Mouse (Mus musculus): Measurements from ENCODE around the gene Tsc22d4.
"Not testable (repeated sequence)": the region's sequence is repeated elsewhere in the genome, so short reads cannot be mapped to it uniquely, and the experiment has no call there.

Tsc22d4 gene

DNA sequence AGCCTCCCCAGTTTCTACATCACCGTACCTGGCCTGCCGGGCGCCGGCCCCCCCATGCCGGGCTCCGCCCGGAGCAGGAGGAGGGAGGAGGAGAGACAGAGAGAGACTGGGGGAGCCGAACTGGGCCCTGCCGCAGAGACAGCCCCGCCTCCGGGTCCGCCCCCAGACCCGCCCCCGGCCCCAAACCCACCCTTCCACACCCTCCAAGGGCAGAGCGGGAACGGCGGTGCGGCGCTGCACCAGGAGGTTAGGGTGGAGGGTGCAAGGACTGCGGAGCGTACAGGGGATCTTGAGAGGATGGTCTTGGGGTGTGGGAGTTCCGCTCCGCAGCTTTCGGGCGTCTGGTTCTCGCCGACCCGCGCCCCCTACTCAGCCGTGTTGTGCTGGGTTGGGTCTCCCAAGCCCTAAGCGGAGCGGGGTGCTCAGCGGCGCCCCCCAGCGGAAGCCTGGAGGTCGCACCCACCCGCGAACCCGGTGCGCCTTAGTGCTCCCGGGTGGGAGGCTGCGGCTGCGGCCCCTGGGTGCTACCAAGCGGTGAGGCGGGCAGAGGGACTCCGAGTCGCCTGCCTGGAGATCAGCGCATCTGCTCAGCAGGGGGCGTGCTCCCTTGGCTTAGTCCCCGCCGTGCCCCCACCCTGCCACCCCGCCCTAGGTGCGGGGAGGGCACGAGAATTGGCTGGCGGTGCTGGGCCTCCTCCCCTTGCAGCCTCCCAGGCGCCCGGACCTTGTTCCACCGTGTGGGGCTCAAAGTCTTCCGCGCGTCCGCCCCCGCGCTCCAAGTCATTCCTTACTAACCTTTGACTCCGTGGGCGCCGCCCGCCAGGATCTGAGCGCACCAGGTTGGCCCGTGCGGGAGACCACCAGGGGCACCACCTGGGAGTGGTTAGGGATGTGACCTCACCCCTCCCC, 4.3 kb upstream of the Tsc22d4 start, which contains the start of gene Nyap1:
TSS of gene Nyap1 (minus strand) at position 585 of the 909 bp plus-strand sequence.
- no peak for DNase-seq (ENCODE audit: low spot score)

DNA sequence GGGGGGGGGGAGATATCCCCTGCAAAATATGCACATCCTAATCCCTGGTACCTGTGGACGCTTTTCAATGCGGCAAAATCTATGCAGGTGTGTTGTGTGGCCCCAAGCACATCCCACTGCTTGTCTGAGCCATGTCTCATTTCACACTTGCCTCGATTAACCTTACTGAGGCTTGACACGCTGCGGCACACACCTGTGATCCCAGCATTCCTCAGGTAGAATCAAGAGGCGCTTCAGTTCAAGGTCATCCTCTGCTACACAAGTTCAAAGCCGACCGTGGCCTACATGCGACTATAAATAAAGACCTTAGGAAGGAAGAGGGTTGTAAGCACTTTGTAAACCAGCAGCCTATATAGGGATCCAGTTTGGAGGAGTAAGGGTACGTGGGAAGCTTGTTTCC, 3.5 kb upstream of the Tsc22d4 start:
- DNase-seq (ENCODE audit: low spot score): no peak

DNA sequence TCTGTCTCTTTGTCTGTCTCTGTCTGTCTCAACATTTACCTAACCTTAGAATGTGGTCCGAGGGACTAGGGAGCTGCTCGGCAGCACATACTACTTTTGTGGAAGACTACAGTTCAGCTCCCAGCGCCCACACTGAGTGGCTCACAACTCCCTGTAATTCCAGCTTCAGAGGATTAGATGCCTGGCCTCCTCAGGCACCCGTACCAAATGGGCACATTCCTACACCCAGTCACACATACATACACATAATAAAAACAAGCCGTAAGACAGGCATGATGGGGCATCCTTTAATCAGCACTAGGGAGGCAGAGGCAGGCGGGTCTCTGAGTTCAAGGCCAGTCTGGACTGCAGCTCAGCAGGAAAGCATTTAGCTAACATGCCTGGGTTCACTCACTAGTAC, 2.7 kb upstream of the Tsc22d4 start:
- no peak for DNase-seq (ENCODE audit: low spot score)

DNA sequence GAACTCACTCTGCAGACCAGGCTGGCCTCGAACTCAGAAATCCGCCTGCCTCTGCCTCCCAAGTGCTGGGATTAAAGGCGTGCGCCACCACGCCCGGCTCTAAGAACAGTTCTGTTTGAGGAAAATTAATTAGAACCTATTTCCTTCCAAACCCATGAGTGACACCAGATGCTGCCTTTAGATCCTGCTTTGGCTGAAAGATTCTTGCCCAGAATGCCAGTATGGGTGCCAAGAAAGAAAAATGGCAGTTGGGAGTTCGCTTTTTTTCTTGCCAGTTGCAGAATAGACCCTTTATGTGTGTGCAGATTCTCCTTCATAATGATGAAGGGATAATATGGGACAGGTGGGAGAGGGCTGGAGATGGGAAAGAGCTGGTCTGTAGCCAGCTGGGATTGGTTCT, 1.3 kb upstream of the Tsc22d4 start:
- DNase-seq (ENCODE audit: low spot score): no peak

DNA sequence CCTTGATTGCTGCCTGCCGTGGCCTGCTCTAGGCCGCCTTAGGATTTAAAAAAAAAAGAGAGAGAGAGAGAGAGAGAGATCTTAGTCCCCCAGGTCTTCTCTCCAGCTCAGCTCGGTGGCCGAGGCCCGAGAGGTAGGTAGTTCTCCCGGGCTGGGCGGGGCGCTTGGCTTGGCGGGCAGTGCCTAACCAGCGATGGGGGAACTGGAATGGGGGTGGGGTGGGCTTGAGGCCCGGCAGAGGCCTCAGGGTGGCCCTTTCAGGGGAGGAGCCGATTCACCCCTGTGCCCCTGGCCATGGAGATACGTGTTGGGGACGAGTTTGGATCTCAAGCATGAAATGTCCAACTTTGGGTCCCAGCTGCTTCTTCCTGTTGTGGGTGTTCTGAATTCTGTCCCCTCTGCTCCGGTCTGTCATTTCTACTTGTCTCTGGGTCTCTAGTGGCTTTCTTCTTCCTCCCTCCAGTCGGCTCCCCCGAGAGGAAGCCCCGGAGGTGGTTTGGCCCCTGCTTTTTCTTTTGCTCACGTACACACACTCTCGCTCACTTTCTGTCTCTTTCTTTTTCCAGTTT, 836 bp downstream of the Tsc22d4 start:
- DNase-seq (ENCODE audit: low spot score): no peak

DNA sequence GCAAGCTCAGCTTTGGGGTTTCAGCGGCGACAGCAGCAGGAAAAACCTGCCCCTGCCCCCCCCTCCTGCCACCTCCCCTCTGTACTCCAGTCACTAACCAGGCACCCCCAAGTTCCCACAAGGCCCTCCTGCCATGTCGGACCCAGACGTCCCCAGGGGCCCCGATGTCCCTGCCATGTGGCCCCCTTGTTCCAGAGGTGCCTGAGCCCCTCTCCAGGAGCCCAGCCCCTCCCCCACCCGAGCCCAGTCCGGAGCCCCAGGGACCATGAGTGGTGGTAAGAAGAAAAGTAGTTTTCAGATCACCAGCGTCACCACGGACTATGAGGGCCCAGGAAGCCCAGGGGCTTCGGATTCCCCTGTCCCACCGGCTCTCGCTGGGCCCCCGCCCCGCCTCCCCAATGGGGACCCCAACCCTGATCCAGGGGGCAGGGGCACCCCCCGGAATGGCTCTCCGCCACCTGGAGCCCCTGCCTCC, 1.4 kb downstream of the Tsc22d4 start:
- DNase-seq (ENCODE audit: low spot score): no peak

DNA sequence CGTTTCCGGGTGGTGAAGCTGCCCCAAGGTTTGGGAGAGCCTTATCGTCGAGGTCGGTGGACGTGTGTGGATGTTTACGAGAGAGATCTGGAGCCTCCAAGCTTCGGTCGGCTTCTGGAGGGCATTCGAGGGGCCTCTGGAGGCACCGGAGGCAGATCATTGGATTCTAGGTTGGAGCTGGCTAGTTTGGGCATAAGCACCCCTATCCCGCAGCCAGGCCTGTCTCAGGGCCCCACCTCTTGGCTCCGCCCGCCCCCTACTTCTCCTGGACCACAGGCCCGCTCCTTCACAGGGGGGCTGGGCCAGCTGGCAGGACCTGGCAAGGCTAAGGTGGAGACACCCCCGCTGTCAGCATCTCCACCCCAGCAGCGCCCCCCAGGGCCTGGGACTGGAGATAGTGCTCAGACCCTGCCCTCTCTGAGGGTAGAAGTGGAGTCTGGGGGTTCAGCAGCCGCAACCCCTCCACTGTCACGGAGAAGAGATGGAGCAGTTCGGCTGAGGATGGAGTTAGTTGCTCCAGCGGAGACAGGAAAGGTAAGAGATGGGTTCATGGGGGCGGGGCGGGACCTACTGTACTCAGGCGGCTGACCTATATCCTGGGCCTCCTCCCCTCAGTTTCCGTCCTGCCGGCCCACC, 1.9 kb downstream of the Tsc22d4 start:
- DNase-seq (ENCODE audit: low spot score): no peak

DNA sequence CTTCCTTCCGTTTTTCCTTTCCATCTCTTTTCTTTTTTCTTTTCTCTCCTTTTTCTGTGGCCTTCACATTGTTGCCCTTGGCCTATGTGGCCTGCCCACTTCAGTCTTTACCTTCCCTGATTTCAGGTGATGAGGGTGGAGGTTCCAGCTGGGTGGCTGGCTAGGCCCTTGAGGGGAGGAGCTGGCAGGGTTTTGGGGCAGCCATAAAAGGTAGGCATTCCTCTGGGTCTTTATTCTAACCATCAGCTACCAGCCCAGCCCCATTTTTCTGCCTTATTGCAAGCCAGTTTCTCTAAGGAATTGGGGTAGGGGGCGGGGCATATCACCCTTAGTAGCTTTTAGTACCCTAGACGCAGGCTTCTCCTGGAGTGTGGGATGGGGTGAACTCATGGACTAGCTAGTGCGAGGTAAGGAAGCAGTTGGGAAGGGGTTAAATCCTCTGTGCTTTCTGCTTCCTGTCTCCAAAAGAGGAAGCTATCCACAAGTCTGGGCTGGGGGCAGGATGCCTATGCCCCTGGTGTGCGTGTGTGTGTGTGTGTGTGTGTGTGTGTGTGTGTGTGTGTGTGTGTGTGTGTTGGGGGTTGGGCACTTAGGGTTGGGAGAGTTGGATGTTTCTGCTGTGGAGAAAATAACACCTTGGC, 2.7 kb downstream of the Tsc22d4 start:
- DNase-seq (ENCODE audit: low spot score): no peak

DNA sequence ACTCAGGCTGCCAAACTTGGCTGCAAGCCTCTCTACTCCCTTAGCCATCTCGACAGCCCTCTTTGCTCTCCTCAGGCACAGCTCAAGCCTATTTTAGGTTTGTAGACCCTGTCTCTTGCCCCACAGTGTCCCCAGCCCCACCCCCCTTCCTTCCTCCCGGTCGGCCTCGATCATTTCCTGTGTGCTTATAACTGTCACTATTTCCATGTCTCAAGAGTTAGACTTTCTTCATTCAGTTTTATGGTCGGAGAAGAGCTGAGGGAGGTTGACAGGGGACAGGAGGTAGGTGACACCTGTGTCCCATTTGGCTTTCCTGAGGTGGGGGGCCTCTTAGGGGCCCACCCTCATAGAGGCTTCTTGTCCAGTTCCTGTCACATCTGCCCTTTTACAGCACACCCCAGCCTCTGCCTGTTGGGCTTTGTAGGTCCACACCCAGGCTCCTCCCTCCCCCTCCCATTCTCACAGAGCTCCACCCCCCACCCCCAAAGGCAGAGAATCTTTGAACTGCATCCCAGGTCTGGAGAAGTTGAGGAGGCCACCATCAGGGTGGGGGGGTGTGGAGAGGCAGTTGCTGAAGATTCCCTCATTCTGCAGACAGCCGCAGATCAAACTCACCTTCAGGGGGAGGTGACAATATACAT, 3.8 kb downstream of the Tsc22d4 start:
- DNase-seq (ENCODE audit: low spot score): no peak

DNA sequence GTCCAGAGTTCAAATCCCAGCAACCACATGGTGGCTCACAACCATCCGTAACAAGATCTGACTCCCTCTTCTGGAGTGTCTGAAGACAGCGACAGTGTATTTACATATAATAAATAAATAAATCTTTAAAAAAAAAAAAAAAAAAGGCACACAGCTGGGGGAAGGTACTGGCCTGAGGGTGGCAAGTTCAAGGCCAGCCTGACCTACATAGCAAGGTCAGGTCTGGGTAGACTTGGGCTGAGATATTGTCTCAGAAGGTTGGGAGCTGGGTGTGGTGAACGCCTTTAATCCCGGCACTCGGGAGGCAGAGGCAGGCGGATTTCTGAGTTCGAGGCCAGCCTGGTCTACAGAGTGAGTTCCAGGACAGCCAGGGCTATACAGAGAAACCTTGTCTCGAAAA, 4.7 kb downstream of the Tsc22d4 start:
- not testable (repeated sequence) for DNase-seq (ENCODE audit: low spot score)

DNA sequence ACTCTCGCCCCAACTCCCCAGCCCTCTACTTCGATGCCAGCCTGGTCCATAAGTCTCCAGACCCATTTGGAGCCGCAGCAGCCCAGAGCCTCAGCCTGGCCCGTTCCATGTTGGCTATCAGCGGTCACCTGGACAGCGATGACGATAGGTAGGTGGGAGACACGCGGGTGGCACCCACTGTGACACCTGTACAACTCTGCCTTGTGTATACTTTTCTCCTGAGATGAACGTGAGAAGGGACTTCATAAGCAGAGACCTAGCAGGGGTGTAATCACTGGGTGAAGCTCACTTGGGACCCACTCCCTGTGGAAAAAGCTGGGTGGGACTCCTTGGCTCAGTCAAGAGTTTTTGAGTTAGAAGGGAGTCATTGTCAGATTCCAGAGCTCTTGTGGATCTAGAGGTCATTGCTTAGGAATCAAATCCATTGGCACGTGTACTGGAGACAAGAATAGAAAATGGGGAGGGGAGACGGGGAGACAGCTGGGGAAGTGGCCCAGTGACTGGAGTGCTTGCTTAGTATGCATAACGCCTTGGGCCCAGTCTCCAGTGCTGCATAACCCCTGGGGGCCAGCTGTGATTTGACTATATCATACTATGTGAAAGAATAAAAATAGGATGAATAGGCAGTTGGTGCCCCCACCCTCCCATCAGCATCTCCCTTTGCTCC, 5.8 kb downstream of the Tsc22d4 start:
- no peak for DNase-seq (ENCODE audit: low spot score)

DNA sequence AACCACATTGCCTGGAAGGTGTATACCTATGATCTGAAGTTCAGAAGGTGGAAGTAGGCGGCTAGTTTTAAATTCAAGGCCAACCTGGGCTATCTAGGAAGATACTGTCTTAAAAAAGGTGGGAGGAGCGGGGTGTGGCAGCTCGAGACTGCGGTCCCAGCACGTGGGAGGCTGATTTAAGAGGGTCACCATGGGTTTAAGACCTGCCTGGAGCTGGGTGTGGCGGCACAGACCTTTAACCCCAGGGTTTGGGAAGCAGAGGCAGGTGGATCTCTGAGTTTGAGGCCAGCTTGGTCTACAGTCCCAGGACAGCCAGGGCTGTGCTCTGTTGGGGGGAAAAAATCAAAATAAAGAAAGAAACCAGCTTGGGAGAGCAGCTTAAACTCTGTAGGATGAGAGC, 6.5 kb downstream of the Tsc22d4 start:
- no peak for DNase-seq (ENCODE audit: low spot score)

DNA sequence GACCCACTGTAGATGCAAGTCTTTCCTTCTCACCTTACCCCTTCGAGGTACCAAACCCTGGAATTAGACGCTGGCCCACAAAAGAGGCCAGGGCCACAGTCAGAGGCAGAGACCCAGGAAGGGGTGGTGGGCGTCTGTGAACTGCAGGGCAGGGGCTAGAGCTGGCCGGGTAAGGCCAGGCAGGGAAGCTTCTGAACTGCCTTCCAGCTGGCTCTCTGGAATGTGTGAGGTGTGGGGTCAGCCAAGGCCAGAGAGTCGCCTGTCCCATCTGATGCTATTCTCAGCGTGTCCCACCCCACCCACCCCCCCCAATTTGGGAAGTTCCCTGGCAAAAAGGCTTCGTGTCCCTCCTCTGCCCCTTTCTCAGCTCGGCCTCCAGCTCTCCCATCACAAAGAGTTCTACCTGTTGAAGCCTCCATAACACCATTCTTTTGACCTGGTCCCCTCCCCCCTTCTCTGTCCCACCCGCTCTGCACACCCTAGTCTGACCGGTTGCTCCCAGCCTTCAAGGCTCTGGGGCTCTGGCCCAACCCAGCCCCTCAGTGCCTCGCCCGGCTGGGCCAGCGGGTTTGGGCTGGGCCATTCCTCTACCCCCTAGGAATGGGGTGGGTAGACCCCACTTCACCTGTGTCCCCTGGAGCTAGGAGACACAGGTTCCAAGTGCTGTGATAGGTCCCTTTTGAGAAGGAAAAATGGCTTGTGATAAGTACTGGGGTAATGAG, 7.7 kb downstream of the Tsc22d4 start:
- DNase-seq (ENCODE audit: low spot score): no peak

DNA sequence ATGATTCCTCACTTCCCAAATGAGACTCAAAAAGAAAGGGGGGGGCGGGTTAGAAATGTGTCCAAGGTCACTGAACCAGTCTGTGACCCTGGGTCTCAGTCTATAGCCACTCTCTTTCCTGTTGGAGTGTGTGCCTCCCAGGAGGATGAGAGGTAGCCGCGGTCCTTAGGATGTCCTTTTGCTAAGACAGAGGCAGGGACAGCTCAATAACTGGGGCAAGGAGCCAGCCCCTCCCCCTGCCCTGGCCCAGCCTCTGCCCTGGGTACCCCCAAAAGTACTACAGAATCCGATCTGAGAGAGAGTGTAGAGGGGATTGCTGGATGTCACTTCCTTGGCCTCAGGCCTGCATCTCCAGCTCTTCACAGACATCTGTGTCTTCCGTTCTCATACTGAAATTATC, 9.9 kb downstream of the Tsc22d4 start:
- DNase-seq (ENCODE audit: low spot score): no peak

DNA sequence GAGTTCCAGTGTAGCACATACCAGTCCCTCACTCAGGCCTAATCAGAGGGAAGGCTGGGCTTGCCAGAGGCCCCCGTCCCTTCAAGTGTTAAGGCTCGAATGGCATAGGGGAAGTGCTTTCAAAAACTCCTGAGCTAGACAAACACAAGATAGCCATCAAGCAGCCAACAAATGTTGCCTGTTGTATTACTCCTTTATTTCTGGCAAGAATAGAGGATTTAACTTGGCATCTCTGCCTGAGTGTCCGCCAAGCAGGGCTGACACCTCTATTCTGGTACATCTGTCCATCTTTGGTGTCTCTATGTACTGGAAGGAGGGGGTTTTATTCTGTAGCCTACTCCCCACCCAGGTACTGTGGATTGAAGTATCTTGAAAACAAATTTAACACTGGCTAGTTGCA, 10.6 kb downstream of the Tsc22d4 start:
- DNase-seq (ENCODE audit: low spot score): no peak

DNA sequence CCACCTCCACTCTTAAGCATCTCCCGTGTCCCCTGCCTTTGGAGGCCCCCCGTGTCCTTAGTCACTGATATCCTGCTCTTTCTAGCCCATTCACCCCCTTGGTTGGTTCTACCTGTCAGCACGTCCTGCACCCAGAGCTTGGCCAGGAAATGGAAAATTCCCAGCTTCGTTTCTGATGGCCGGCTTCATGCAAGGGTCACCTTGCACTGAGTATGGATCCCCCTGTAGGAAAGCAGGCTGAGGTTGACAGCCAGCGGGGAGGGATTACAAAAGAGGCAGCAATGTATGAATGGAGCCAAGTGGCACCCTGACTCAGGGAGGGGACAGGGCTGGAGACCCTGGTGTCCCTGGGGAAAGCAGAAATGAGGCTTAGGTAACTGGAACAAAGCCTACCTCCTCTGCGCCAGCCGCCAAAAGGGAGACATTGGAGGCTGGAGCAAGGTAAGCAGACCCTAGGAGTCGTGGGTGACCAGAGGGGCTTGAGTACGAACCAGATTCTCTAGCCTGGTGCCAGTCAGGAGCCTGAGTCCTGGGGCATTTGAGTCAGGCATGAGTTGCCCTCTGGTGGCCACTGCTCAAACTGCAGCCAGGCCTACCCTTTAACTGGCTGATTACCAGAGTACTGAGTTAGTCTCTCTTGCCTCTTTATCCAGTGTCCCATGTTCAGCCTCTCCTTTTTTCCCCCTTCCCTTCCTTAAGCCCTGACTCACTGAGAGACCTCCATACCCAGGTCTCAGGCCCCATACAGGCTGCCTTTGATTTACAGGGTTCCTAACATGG, 11.5 kb downstream of the Tsc22d4 start:
- DNase-seq (ENCODE audit: low spot score): peak; percentile 95

DNA sequence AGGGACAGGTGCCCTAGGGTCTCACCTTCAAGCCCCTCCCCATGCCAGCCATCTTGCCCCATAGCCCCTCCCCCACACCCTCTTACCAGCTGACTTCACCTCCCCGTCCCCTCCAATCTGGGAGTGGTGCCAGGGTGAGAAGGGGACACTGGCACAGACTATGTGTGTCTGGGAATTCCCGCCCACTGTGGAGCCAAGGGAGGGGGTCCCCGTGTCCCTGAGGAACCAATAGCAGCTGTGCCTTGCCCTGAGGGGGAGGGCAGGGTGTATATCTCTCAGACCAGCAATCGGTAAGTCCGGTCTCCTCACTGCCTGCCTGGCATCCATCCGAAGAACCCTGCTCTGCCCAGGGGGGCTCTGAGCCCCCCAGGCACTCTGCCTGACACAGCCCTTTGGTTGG, 12.4 kb downstream of the Tsc22d4 start:
- no peak for DNase-seq (ENCODE audit: low spot score)

DNA sequence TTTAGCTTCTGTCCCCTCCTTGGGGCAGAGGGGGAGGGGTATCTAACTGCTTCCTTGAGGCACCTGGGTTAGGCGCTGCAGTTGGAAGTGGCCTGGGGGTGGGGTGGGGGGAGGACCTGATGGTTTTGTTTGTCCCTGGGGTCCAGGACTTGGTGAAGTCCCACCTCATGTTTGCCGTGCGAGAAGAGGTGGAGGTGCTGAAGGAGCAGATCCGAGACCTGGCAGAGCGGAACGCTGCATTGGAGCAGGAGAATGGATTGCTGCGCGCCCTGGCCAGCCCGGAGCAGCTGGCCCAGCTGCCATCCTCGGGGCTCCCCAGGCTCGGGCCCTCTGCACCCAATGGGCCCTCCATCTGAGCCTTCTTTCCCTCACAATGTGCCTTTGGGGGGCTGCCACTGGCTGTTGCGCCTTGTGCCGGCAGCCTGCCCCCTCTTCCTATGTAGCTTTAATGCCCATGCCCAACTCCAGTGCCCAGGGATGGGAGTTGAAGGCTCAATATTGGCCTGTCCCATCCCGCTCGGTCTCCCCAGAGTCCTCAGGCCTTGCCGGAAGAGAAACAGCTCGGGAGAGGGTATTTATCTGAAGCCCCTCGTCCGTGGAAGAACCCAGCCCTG, 13.5 kb downstream of the Tsc22d4 start:
- no peak for DNase-seq (ENCODE audit: low spot score)

DNA sequence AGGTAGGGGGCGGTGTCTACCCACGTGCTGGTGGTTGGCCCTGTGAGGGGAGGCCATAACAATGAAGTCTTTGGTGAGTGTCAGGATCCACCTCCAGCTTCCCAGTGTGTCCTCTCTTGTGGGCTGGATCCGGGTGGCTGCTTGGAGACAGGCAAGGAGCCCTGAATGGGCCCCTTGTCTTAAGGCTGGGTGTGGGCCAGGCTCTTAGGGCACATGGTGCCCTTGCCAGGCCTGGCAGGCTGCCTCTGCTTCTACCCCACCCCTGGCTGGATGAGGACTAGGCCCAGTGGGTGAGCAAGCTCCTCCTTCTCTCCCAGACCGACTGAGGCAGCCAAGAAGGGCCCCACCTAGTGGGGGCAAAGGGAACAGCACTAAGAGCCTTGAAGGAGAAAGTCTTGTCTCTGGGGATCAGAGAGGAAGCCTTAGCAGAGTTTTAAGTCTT, 14.5 kb downstream of the Tsc22d4 start:
- DNase-seq (ENCODE audit: low spot score): no peak

All from layer of hippocampus, adult 9-10 months (tissue).